8 mouse cellular contexts compared by ENCODE assay signal in genomic region chr5:12541268-12541667, GRCm38 (mm10).
DNase-seq lines count a peak whose midpoint lies in the region; ATAC-seq lines count a peak whose summit lies in the region.

No protein-coding gene starts in this region.

- no peak for ATAC-seq in megakaryocyte, adult 5-6 weeks (ENCODE audit: poor library complexity, severe bottlenecking)

- DNase-seq in embryo, embryonic 10 days (ENCODE audit: low spot score) = peak; percentile 76
- no peak for DNase-seq in embryo, embryonic 9.5 days (ENCODE audit: extremely low spot score)
- peak; percentile 27 for DNase-seq in layer of hippocampus, adult 9-10 months (ENCODE audit: low spot score)
- DNase-seq in layer of hippocampus, postnatal 36 days = no peak
- peak; percentile 46 for DNase-seq in Muller cell, postnatal 12 days (ENCODE audit: inconsistent ontology term)
- peak; percentile 45 for DNase-seq in mesoderm, embryonic 11.5 days (ENCODE audit: low read depth, low spot score)
- DNase-seq in urinary bladder, adult 2 months (ENCODE audit: low spot score) = no peak

Comparison
In these comparisons a context has a peak if more than half of its experiments do, and no peak if none do; other contexts are left out.
1. DNase-seq: peak in embryo, embryonic 10 days (single experiment), layer of hippocampus, adult 9-10 months (single experiment), Muller cell, postnatal 12 days (single experiment) and mesoderm, embryonic 11.5 days (single experiment); none in embryo, embryonic 9.5 days (single experiment), layer of hippocampus, postnatal 36 days (0 of 2) and urinary bladder, adult 2 months (single experiment).